Mouse (Mus musculus): ENCODE results near the gene Filip1l. TPM values are rescaled to one million over a fixed set of nuclear protein-coding genes. Genes with fewer than 3 reads are reported as not detected.
A peak's percentile ranks its signal among the peaks of the same experiment; 100 is the strongest.

The Filip1l gene
- polyA plus RNA-seq, 1 experiment from 2014 or later = 24.3 TPM

GRCm38 (mm10) chr16:57548608-57549007, 195.7 kb downstream of the Filip1l start:
- H3K27me3 ChIP-seq (ENCODE audit: control insufficient read depth, insufficient read depth, low read length) = no peaks in the 10 kb centered on the region
- no peak overlapping the region for H3K27ac ChIP-seq (replicated peaks; ENCODE audit: low read depth, low read length)
- H3K4me1 ChIP-seq (ENCODE audit: control insufficient read depth, insufficient read depth, low read length) = peaks cover 3% of the 10 kb centered on the region; the same call in 1 of the 2 replicates
- H3K36me3 ChIP-seq (ENCODE audit: control insufficient read depth, insufficient read depth, low read length) = no peaks in the 10 kb centered on the region
- DNase-seq (ENCODE audit: low spot score) (no peak), ATAC-seq (ENCODE audit: insufficient number of reproducible peaks, low FRiP score, low TSS enrichment, low read depth) (no peak)
- peak overlapping the region; percentile 93 for H3K9ac ChIP-seq (ENCODE audit: low read length)
- H3K9me3 ChIP-seq (ENCODE audit: control insufficient read depth, low read length) = no peaks in the 10 kb centered on the region
- H3K4me2 ChIP-seq (ENCODE audit: low read depth, severe bottlenecking) = peak overlapping the region; percentile 69
- H3K4me3 ChIP-seq (ENCODE audit: low read depth, low read length) = peak overlapping the region; percentile 55
- WGBS = 58% methylated on average over 2 of the region's 2 CpGs

GRCm38 (mm10) chr16:57549061-57550037, 196.5 kb downstream of the Filip1l start:
- Histone ChIP-seq H3K9me3 (ENCODE audit: control insufficient read depth, low read length) (no peaks in the 10 kb centered on the region), H3K27me3 (ENCODE audit: control insufficient read depth, insufficient read depth, low read length) (no peaks in the 10 kb centered on the region), H3K4me1 (ENCODE audit: control insufficient read depth, insufficient read depth, low read length) (peaks cover 3% of the 10 kb centered on the region; the same call in 1 of the 2 replicates), H3K27ac (replicated peaks; ENCODE audit: low read depth, low read length) (0 out of 2 replicates have a peak overlapping the region, but pooled peaks have one; percentile 55), H3K36me3 (ENCODE audit: control insufficient read depth, insufficient read depth, low read length) (no peaks in the 10 kb centered on the region), H3K4me3 (ENCODE audit: low read depth, low read length) (peak overlapping the region; percentile 55), H3K4me2 (ENCODE audit: low read depth, severe bottlenecking) (peak overlapping the region; percentile 69), H3K9ac (ENCODE audit: low read length) (peak overlapping the region; percentile 93)
- DNase-seq (ENCODE audit: low spot score) (peak; percentile 84), ATAC-seq (ENCODE audit: insufficient number of reproducible peaks, low FRiP score, low TSS enrichment, low read depth) (peak; percentile 91)
- 2% methylated on average over 64 of the region's 64 CpGs for WGBS

GRCm38 (mm10) chr16:57550088-57550487, 197.2 kb downstream of the Filip1l start:
- Histone ChIP-seq H3K9ac (ENCODE audit: low read length) (no peak overlapping the region), H3K4me3 (ENCODE audit: low read depth, low read length) (peak overlapping the region; percentile 55), H3K27me3 (ENCODE audit: control insufficient read depth, insufficient read depth, low read length) (no peaks in the 10 kb centered on the region), H3K36me3 (ENCODE audit: control insufficient read depth, insufficient read depth, low read length) (no peaks in the 10 kb centered on the region), H3K27ac (replicated peaks; ENCODE audit: low read depth, low read length) (no peak overlapping the region), H3K4me1 (ENCODE audit: control insufficient read depth, insufficient read depth, low read length) (peaks cover 3% of the 10 kb centered on the region; the same call in 1 of the 2 replicates), H3K9me3 (ENCODE audit: control insufficient read depth, low read length) (no peaks in the 10 kb centered on the region), H3K4me2 (ENCODE audit: low read depth, severe bottlenecking) (peak overlapping the region; percentile 69)
- no peak for ATAC-seq (ENCODE audit: insufficient number of reproducible peaks, low FRiP score, low TSS enrichment, low read depth)
- WGBS = 49% methylated on average over 3 of the region's 3 CpGs
- DNase-seq (ENCODE audit: low spot score) = no peak

GRCm38 (mm10) chr16:57550817-57551216, 197.9 kb downstream of the Filip1l start:
- no peaks in the 10 kb centered on the region for H3K36me3 ChIP-seq (ENCODE audit: control insufficient read depth, insufficient read depth, low read length)
- no peak for ATAC-seq (ENCODE audit: insufficient number of reproducible peaks, low FRiP score, low TSS enrichment, low read depth)
- H3K27me3 ChIP-seq (ENCODE audit: control insufficient read depth, insufficient read depth, low read length) = no peaks in the 10 kb centered on the region
- 10% methylated on average over 2 of the region's 2 CpGs for WGBS
- no peaks in the 10 kb centered on the region for H3K9me3 ChIP-seq (ENCODE audit: control insufficient read depth, low read length)
- H3K27ac ChIP-seq (replicated peaks; ENCODE audit: low read depth, low read length) = no peak overlapping the region
- peak overlapping the region; percentile 15; the same call in 1 of the 2 replicates for H3K4me3 ChIP-seq (ENCODE audit: low read depth, low read length)
- DNase-seq (ENCODE audit: low spot score) = no peak
- H3K9ac ChIP-seq (ENCODE audit: low read length) = no peak overlapping the region
- H3K4me1 ChIP-seq (ENCODE audit: control insufficient read depth, insufficient read depth, low read length) = peaks cover 3% of the 10 kb centered on the region; the same call in 1 of the 2 replicates
- H3K4me2 ChIP-seq (ENCODE audit: low read depth, severe bottlenecking) = peak overlapping the region; percentile 28

- Histone ChIP-seq H3K4me2 (ENCODE audit: low read depth, severe bottlenecking) (no peak overlapping the region), H3K9ac (ENCODE audit: low read length) (no peak overlapping the region), H3K27me3 (ENCODE audit: control insufficient read depth, insufficient read depth, low read length) (no peaks in the 10 kb centered on the region), H3K4me3 (ENCODE audit: low read depth, low read length) (no peak overlapping the region), H3K27ac (replicated peaks; ENCODE audit: low read depth, low read length) (no peak overlapping the region), H3K9me3 (ENCODE audit: control insufficient read depth, low read length) (no peaks in the 10 kb centered on the region), H3K36me3 (ENCODE audit: control insufficient read depth, insufficient read depth, low read length) (no peaks in the 10 kb centered on the region), H3K4me1 (ENCODE audit: control insufficient read depth, insufficient read depth, low read length) (peaks cover 3% of the 10 kb centered on the region; the same call in 1 of the 2 replicates)
- 83% methylated on average over 2 of the region's 2 CpGs for WGBS
- DNase-seq (ENCODE audit: low spot score) (no peak), ATAC-seq (ENCODE audit: insufficient number of reproducible peaks, low FRiP score, low TSS enrichment, low read depth) (no peak)
Measured at GRCm38 (mm10) chr16:57551617-57552016, 198.7 kb downstream of the Filip1l start.

- H3K4me2 ChIP-seq (ENCODE audit: low read depth, severe bottlenecking) = no peak overlapping the region
- H3K9ac ChIP-seq (ENCODE audit: low read length) = no peak overlapping the region
- no peaks in the 10 kb centered on the region for H3K9me3 ChIP-seq (ENCODE audit: control insufficient read depth, low read length)
- ATAC-seq (ENCODE audit: insufficient number of reproducible peaks, low FRiP score, low TSS enrichment, low read depth) (no peak), DNase-seq (ENCODE audit: low spot score) (no peak)
- H3K36me3 ChIP-seq (ENCODE audit: control insufficient read depth, insufficient read depth, low read length) = no peaks in the 10 kb centered on the region
- no peaks in the 10 kb centered on the region for H3K27me3 ChIP-seq (ENCODE audit: control insufficient read depth, insufficient read depth, low read length)
- H3K4me1 ChIP-seq (ENCODE audit: control insufficient read depth, insufficient read depth, low read length) = peaks cover 3% of the 10 kb centered on the region; the same call in 1 of the 2 replicates
- no peak overlapping the region for H3K4me3 ChIP-seq (ENCODE audit: low read depth, low read length)
- WGBS = 88% methylated on average over 5 of the region's 5 CpGs
- no peak overlapping the region for H3K27ac ChIP-seq (replicated peaks; ENCODE audit: low read depth, low read length)
Measured at GRCm38 (mm10) chr16:57552709-57553108, 199.8 kb downstream of the Filip1l start.

GRCm38 (mm10) chr16:57553235-57553634, 200.3 kb downstream of the Filip1l start:
- no peak for ATAC-seq (ENCODE audit: insufficient number of reproducible peaks, low FRiP score, low TSS enrichment, low read depth)

GRCm38 (mm10) chr16:57554886-57555400, 202.1 kb downstream of the Filip1l start:
- Histone ChIP-seq H3K4me2 (ENCODE audit: low read depth, severe bottlenecking) (no peak overlapping the region), H3K4me3 (ENCODE audit: low read depth, low read length) (no peak overlapping the region), H3K9ac (ENCODE audit: low read length) (no peak overlapping the region), H3K36me3 (ENCODE audit: control insufficient read depth, insufficient read depth, low read length) (no peaks in the 10 kb centered on the region), H3K27ac (replicated peaks; ENCODE audit: low read depth, low read length) (no peak overlapping the region), H3K9me3 (ENCODE audit: control insufficient read depth, low read length) (no peaks in the 10 kb centered on the region), H3K4me1 (ENCODE audit: control insufficient read depth, insufficient read depth, low read length) (peaks cover 3% of the 10 kb centered on the region; the same call in 1 of the 2 replicates), H3K27me3 (ENCODE audit: control insufficient read depth, insufficient read depth, low read length) (no peaks in the 10 kb centered on the region)
- DNase-seq (ENCODE audit: low spot score) = no peak
- 91% methylated on average over 6 of the region's 6 CpGs for WGBS
- ATAC-seq (ENCODE audit: insufficient number of reproducible peaks, low FRiP score, low TSS enrichment, low read depth) = no peak

More at GRCm38 (mm10) chr16:57553235-57553634, 200.3 kb downstream of the Filip1l start:
- Histone ChIP-seq H3K27ac (replicated peaks; ENCODE audit: low read depth, low read length) (no peak overlapping the region), H3K27me3 (ENCODE audit: control insufficient read depth, insufficient read depth, low read length) (no peaks in the 10 kb centered on the region), H3K4me3 (ENCODE audit: low read depth, low read length) (no peak overlapping the region), H3K36me3 (ENCODE audit: control insufficient read depth, insufficient read depth, low read length) (no peaks in the 10 kb centered on the region), H3K4me1 (ENCODE audit: control insufficient read depth, insufficient read depth, low read length) (peaks cover 3% of the 10 kb centered on the region; the same call in 1 of the 2 replicates), H3K9ac (ENCODE audit: low read length) (no peak overlapping the region), H3K4me2 (ENCODE audit: low read depth, severe bottlenecking) (no peak overlapping the region), H3K9me3 (ENCODE audit: control insufficient read depth, low read length) (no peaks in the 10 kb centered on the region)
- DNase-seq (ENCODE audit: low spot score) = no peak
